Mouse (Mus musculus) myocyte (in vitro differentiated cells): ENCODE data around the gene Sh3gl1. TPM values are rescaled to one million over a fixed set of nuclear protein-coding genes. Genes with fewer than 3 reads are reported as not detected.

ENCODE experiments used
- H3K27me3 ChIP-seq: one replicate; pipeline ENCODE4 v1.6.1; 2011; ENCODE audit not compliant: control insufficient read depth, insufficient read depth, insufficient read length
- H3K36me3 ChIP-seq: one replicate; pipeline ENCODE4 v1.6.1; 2011; ENCODE audit not compliant: control insufficient read depth, insufficient read depth
- H3K4me2 ChIP-seq: one replicate; pipeline ENCODE4 v1.6.1; 2011; ENCODE audit warnings: low read depth, control low read depth
- H3K4me3 ChIP-seq: one replicate; pipeline ENCODE4 v1.5.1; 2011; ENCODE audit warnings: mild to moderate bottlenecking, control low read depth, moderate library complexity
- H3K79me2 ChIP-seq: one replicate; pipeline ENCODE4 v1.6.1; 2011; ENCODE audit not compliant: control insufficient read depth, insufficient read depth
- H3ac ChIP-seq: one replicate; pipeline ENCODE4 v1.6.1; 2011; ENCODE audit not compliant: control insufficient read depth, insufficient read length
- CEBPB ChIP-seq: IDR thresholded peaks from 2 replicates; pipeline ENCODE4 v1.6.1; 2011; ENCODE audit warnings: mild to moderate bottlenecking, moderate library complexity; ENCODE audit not compliant: poor library complexity, insufficient read depth, severe bottlenecking
- E2F4 ChIP-seq: IDR thresholded peaks from one replicate; pipeline ENCODE4 v1.6.1; 2011; ENCODE audit warnings: mild to moderate bottlenecking, control low read depth, moderate library complexity; ENCODE audit not compliant: insufficient read depth
- MAX ChIP-seq: IDR thresholded peaks from one replicate; pipeline ENCODE4 v1.6.1; 2011; ENCODE audit warnings: low read depth, mild to moderate bottlenecking, control low read depth
- MYOD1 ChIP-seq, 3 experiments: IDR thresholded peaks; one replicate each; pipeline ENCODE4 v1.6.1; 2011; ENCODE audit warnings: control low read depth in 2 of 3, low read depth in 2 of 3, mild to moderate bottlenecking in 2 of 3, moderate library complexity in 1 of 3; ENCODE audit not compliant: insufficient read length in 2 of 3, control insufficient read depth in 1 of 3
- MYOG ChIP-seq, 3 experiments: IDR thresholded peaks; one replicate each; pipeline ENCODE4 v1.6.1; 2011; ENCODE audit warnings: control low read depth in 2 of 3, low read depth in 2 of 3, mild to moderate bottlenecking in 2 of 3; ENCODE audit not compliant: insufficient read length in 2 of 3, control insufficient read depth in 1 of 3, insufficient read depth in 1 of 3
- POLR2A ChIP-seq: IDR thresholded peaks from one replicate; pipeline ENCODE4 v1.6.1; 2011; ENCODE audit warnings: low read depth, mild to moderate bottlenecking, control low read depth, moderate library complexity; ENCODE audit not compliant: insufficient read length
- POLR2AphosphoS2 ChIP-seq: IDR thresholded peaks from one replicate; pipeline ENCODE4 v1.6.1; 2011; ENCODE audit warnings: low read depth, control low read depth; ENCODE audit not compliant: insufficient read length
- REST ChIP-seq: IDR thresholded peaks from one replicate; pipeline ENCODE4 v1.6.1; 2011; ENCODE audit warnings: mild to moderate bottlenecking, control low read depth, moderate library complexity; ENCODE audit not compliant: insufficient read depth, insufficient read length
- SRF ChIP-seq: IDR thresholded peaks from one replicate; pipeline ENCODE4 v1.6.1; 2011; ENCODE audit warnings: low read depth; ENCODE audit not compliant: control insufficient read depth, insufficient read length
- TCF12 ChIP-seq: IDR thresholded peaks from one replicate; pipeline ENCODE4 v1.6.1; 2011; ENCODE audit warnings: mild to moderate bottlenecking, control low read depth; ENCODE audit not compliant: poor library complexity, insufficient read depth, severe bottlenecking
- TCF3 ChIP-seq: IDR thresholded peaks from one replicate; pipeline ENCODE4 v1.6.1; 2011; ENCODE audit warnings: low read depth, control low read depth; ENCODE audit not compliant: insufficient read length
- USF1 ChIP-seq: IDR thresholded peaks from one replicate; pipeline ENCODE4 v1.6.1; 2011; ENCODE audit warnings: low read depth, mild to moderate bottlenecking, control low read depth, moderate library complexity
- polyA plus RNA-seq: library from polyadenylated mRNA; unstranded; fragments of >200 nt; fragmentation: generic; extraction: Trizol; gene quantifications from one replicate; pipeline ENCODE4 v1.2.1, GENCODE M21; 2012; ENCODE audit warnings: missing spikeins

Sh3gl1 gene
- polyA plus RNA-seq, 1 experiment = 66.9 TPM

- H3K4me2 ChIP-seq = no peak overlapping the region
- TF ChIP-seq MYOG (IDR thresholded peaks at IDR 0.05; ENCODE audit: control insufficient read depth in 1 of 3, insufficient read depth in 1 of 3, insufficient read length in 2 of 3, low read depth in 2 of 3) = no peak
- no peak for TF ChIP-seq TCF3
- no peak for TF ChIP-seq TCF12
- no peak for TF ChIP-seq SRF
- TF ChIP-seq POLR2A = no peak
- TF ChIP-seq MYOD1 (IDR thresholded peaks at IDR 0.05; ENCODE audit: control insufficient read depth in 1 of 3, insufficient read length in 2 of 3, low read depth in 2 of 3) = no peak
- no peak overlapping the region for H3K4me3 ChIP-seq
- H3K36me3 ChIP-seq = peaks cover 2% of the 10 kb centered on the region
- no peaks in the 10 kb centered on the region for H3K27me3 ChIP-seq
- H3K79me2 ChIP-seq = peaks cover 29% of the 10 kb centered on the region
- H3ac ChIP-seq = no peak overlapping the region
Observed at GRCm38 (mm10) chr17:56077523-56077922, 41.1 kb upstream of the Sh3gl1 start.

GRCm38 (mm10) chr17:56074827-56075208 is 38.4 kb upstream of the Sh3gl1 start, which contains the start of gene Ubxn6:
TSS of gene Ubxn6 (minus strand) at chr17:56075028.
- Histone ChIP-seq H3ac (no peak within 1 kb of the TSS), H3K4me3 (peak within 1 kb of the TSS; percentile 44), H3K4me2 (peak within 1 kb of the TSS; percentile 90), H3K79me2 (peaks cover 1% of the 10 kb centered on the region), H3K27me3 (no peaks in the 10 kb centered on the region), H3K36me3 (peaks cover 16% of the 10 kb centered on the region)
- TF ChIP-seq USF1 (peak; percentile 87), MYOD1 (IDR thresholded peaks at IDR 0.05; ENCODE audit: control insufficient read depth in 1 of 3, insufficient read length in 2 of 3, low read depth in 2 of 3) (no peak)

- H3K79me2 ChIP-seq = no peaks in the 10 kb centered on the region
- peaks cover 17% of the 10 kb centered on the region for H3K36me3 ChIP-seq
- TF ChIP-seq SRF = no peak
- no peak for TF ChIP-seq MYOG (IDR thresholded peaks at IDR 0.05; ENCODE audit: control insufficient read depth in 1 of 3, insufficient read depth in 1 of 3, insufficient read length in 2 of 3, low read depth in 2 of 3)
- TF ChIP-seq TCF12 = no peak
- TF ChIP-seq TCF3 = no peak
- TF ChIP-seq MYOD1 (IDR thresholded peaks at IDR 0.05; ENCODE audit: control insufficient read depth in 1 of 3, insufficient read length in 2 of 3, low read depth in 2 of 3) = no peak
- no peak for TF ChIP-seq CEBPB
- TF ChIP-seq REST = no peak
- TF ChIP-seq E2F4 = no peak
- no peak for TF ChIP-seq MAX
- peak; percentile 17 for TF ChIP-seq POLR2AphosphoS2
- no peak for TF ChIP-seq USF1
- peak; percentile 25 for TF ChIP-seq POLR2A
- no peak overlapping the region for H3ac ChIP-seq
- H3K4me3 ChIP-seq = peak overlapping the region; percentile 44
- H3K4me2 ChIP-seq = peak overlapping the region; percentile 90
- H3K27me3 ChIP-seq = no peaks in the 10 kb centered on the region
Observed at GRCm38 (mm10) chr17:56074097-56074826, 37.8 kb upstream of the Sh3gl1 start.

GRCm38 (mm10) chr17:56072243-56072642 is 35.8 kb upstream of the Sh3gl1 start:
- Histone ChIP-seq H3ac (no peak overlapping the region), H3K4me2 (no peak overlapping the region), H3K79me2 (no peaks in the 10 kb centered on the region), H3K27me3 (no peaks in the 10 kb centered on the region), H3K36me3 (peaks cover 17% of the 10 kb centered on the region), H3K4me3 (no peak overlapping the region)
- no peak for TF ChIP-seq POLR2AphosphoS2
- no peak for TF ChIP-seq TCF3
- no peak for TF ChIP-seq REST
- TF ChIP-seq POLR2A = no peak
- TF ChIP-seq TCF12 = no peak
- no peak for TF ChIP-seq CEBPB
- TF ChIP-seq SRF = no peak
- no peak for TF ChIP-seq MYOD1 (IDR thresholded peaks at IDR 0.05; ENCODE audit: control insufficient read depth in 1 of 3, insufficient read length in 2 of 3, low read depth in 2 of 3)
- no peak for TF ChIP-seq E2F4
- TF ChIP-seq USF1 = no peak
- TF ChIP-seq MYOG (IDR thresholded peaks at IDR 0.05; ENCODE audit: control insufficient read depth in 1 of 3, insufficient read depth in 1 of 3, insufficient read length in 2 of 3, low read depth in 2 of 3) = no peak
- no peak for TF ChIP-seq MAX

- TF ChIP-seq E2F4 = no peak
- TF ChIP-seq MYOD1 (IDR thresholded peaks at IDR 0.05; ENCODE audit: control insufficient read depth in 1 of 3, insufficient read length in 2 of 3, low read depth in 2 of 3) = no peak
- TF ChIP-seq MYOG (IDR thresholded peaks at IDR 0.05; ENCODE audit: control insufficient read depth in 1 of 3, insufficient read depth in 1 of 3, insufficient read length in 2 of 3, low read depth in 2 of 3) = no peak
- TF ChIP-seq MAX = no peak
- TF ChIP-seq TCF3 = no peak
- TF ChIP-seq POLR2AphosphoS2 = no peak
- no peak for TF ChIP-seq USF1
- no peak for TF ChIP-seq SRF
- TF ChIP-seq REST = no peak
- no peak for TF ChIP-seq TCF12
- TF ChIP-seq CEBPB = no peak
- no peaks in the 10 kb centered on the region for H3K79me2 ChIP-seq
- H3K4me3 ChIP-seq = no peak overlapping the region
- no peak overlapping the region for H3ac ChIP-seq
- no peak overlapping the region for H3K4me2 ChIP-seq
- no peaks in the 10 kb centered on the region for H3K27me3 ChIP-seq
- peaks cover 21% of the 10 kb centered on the region for H3K36me3 ChIP-seq
Observed at GRCm38 (mm10) chr17:56071126-56071525, 34.7 kb upstream of the Sh3gl1 start.
